In the genomic region with DNA sequence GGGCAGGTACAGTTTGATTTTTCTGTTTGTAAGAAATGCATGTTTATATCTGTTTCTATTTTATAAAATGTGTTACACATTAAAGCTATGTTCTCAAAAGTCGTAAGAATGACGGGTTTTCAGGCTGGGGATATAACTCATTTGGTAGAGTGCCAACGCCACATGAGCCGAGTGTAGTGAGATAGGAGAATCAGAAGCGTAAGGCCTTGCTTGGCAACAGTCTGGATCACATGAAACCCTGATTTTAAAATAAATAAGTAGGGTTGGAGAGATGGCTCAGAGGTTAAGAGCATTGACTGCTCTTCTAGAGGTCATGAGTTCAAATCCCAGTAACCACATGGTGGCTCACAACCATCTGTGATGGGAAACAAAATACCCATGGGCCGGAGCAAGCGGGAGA, we compare ENCODE assay signal across 17 mouse cellular contexts.
"Had no signal": no experiment of that assay in that cellular context is flagged by ENCODE, and none has a peak within 500 bp of the region (broad histone marks: within the 10 kb centered on the region; RNA-seq: fewer than 3 reads in every experiment).

No protein-coding gene starts in this region.

- H3K27me3 ChIP-seq: liver, embryonic 13.5 days; liver, embryonic 15.5 days; lung, embryonic 15.5 days; midbrain, embryonic 12.5 days; midbrain, embryonic 15.5 days; neural tube, embryonic 12.5 days; stomach, embryonic 15.5 days had no signal

- H3K4me1 ChIP-seq: liver, embryonic 13.5 days; liver, embryonic 15.5 days; lung, embryonic 15.5 days; midbrain, embryonic 12.5 days; midbrain, embryonic 15.5 days; neural tube, embryonic 12.5 days; stomach, embryonic 15.5 days had no signal

- H3K4me2 ChIP-seq: liver, embryonic 13.5 days; liver, embryonic 15.5 days; lung, embryonic 15.5 days; midbrain, embryonic 12.5 days; midbrain, embryonic 15.5 days; neural tube, embryonic 12.5 days; stomach, embryonic 15.5 days had no signal

- H3K36me3 ChIP-seq: midbrain, embryonic 15.5 days had no signal

- H3K4me3 ChIP-seq: liver, embryonic 13.5 days; liver, embryonic 15.5 days; lung, embryonic 15.5 days; midbrain, embryonic 12.5 days; midbrain, embryonic 15.5 days; neural tube, embryonic 12.5 days; stomach, embryonic 15.5 days had no signal

- DNase-seq: liver, embryonic 13.5 days; liver, postnatal 0 days; lung, adult 2 months; lung, postnatal 14 days; lung, postnatal 36 days; right cerebral cortex, postnatal 14 days; thymus, adult 2 months; thymus, postnatal 25 days had no signal

- H3K9me3 ChIP-seq: liver, embryonic 13.5 days; liver, embryonic 15.5 days; lung, embryonic 15.5 days; midbrain, embryonic 12.5 days; midbrain, embryonic 15.5 days; neural tube, embryonic 12.5 days; stomach, embryonic 15.5 days had no signal

- H3K9ac ChIP-seq: liver, embryonic 13.5 days; liver, embryonic 15.5 days; liver, postnatal 0 days; lung, embryonic 15.5 days; midbrain, embryonic 12.5 days; midbrain, embryonic 15.5 days; neural tube, embryonic 12.5 days; stomach, embryonic 15.5 days had no signal

- ATAC-seq: liver, postnatal 0 days; lung, postnatal 0 days; midbrain, embryonic 15.5 days had no signal

- H3K27ac ChIP-seq: liver, embryonic 13.5 days; liver, embryonic 15.5 days; lung, embryonic 15.5 days; macrophage; midbrain, embryonic 12.5 days; midbrain, embryonic 15.5 days; neural tube, embryonic 12.5 days; stomach, embryonic 15.5 days; stomach, postnatal 0 days had no signal
